Mouse (Mus musculus) bone marrow, adult 2 months (tissue): ENCODE measurements around the gene Aff1.
A peak's percentile ranks its signal among the peaks of the same experiment; 100 is the strongest.

Source experiments
- CTCF ChIP-seq: fragments of 200-500 bp; IDR thresholded peaks from 2 replicates; pipeline ENCODE4 v1.5.1; 2011; ENCODE audit warnings: low read length, control low read depth; ENCODE audit not compliant: control insufficient read depth, insufficient read depth
- POLR2A ChIP-seq: fragments of 200-500 bp; IDR thresholded peaks from 2 replicates; pipeline ENCODE4 v1.6.1; 2011; ENCODE audit warnings: low read depth, mild to moderate bottlenecking, control low read depth, low read length, borderline replicate concordance; ENCODE audit not compliant: control insufficient read depth

DNA sequence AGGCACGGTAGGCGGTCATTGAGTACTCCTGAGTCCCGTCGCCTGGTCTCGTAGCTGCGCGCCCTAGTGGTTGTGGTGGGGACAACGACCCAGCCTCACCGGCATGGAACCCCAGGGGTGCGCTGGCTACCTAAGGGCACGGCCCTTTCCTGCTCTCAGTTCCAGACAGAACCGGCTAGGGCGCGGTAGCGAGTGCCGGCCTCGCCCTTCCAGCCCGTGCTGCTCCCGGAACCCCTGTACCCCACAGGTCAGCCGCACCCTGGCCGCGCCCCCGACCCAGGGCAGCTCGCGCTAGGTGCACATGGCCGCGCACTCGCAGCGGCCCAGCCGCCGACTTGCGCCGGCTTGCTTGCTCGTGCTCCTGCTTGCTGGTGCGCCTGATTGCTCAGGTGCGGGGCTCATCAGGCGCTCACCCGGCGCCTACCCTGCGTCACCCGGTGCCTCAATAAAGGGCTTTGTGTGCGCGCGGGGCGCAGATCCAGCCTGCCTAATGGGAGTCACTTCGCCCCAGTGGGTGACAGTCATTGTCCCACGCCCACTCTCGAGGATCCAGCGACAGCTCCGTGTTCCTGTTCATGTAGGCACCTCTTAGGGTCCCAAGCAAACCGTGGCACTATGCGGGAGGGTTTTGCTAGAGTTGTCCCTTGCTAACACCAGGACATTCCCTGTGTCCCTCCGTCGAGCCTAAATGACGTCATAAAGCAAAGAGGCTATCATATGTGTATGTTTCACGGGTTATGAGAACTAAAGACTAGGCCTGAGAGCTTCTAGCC is 36.6 kb upstream of the Aff1 start, which contains the start of gene 1700016H13Rik:
- peak; percentile 61 for TF ChIP-seq CTCF
- TF ChIP-seq POLR2A = no peak
